Mouse (Mus musculus) mouse trophoblast stem cell (cell line): Measurements from ENCODE around the gene Gnai2.

Source experiments
- in situ Hi-C, 2 experiments: fragments of 300-500 bp; cut with MseI, MboI; formaldehyde crosslinking; loops; 2 replicates in 1 of 2; 3 replicates in 1 of 2; pipeline ENCODE4 v1.15.1; 2025

Gnai2 gene

DNA sequence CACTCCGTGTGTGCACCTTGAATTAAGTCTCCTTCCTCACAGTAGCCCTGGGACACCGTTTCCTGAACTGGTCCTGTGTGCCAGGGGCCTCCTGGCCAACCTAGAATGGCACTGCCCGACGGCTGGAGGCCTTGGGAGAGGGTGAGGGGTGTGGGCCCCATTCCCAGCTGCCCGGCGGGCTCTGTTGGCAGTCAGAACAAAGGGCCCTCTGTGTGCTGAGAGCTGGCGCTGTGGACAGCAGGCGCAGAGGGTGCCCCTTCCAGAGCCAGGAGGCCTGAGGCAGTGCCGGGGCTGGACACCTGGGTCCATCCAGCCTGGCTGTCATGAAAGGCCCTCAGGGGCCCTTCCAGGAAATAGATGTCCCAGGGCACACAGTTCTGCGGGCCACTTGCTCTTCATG, 24.4 kb upstream of the Gnai2 start:
- in situ Hi-C loops, result no loop called here

- in situ Hi-C loops, result no loop called here
Observed at GRCm38 (mm10) chr9:107658096-107658495, 22.9 kb upstream of the Gnai2 start.

DNA sequence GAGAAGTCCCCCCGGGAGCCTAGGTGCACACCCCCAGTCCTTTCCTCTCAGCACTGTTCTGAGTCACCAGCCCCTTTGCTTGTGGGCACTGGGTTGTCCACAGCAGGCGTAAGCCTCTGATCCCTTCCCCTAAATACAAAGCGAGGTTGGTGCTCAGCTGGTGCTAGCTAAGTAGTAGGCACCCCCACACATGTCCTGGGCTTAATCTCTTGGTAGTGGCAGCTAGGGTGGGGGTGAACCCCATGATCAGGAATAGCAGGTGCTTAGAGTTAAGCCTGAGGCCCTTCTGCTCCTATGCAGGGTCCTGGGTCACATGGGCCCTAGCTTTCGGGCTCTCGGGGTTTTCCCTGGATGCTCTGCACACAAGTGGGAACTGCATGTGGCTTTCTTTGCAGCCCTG, 22.0 kb upstream of the Gnai2 start:
- in situ Hi-C loops, result no loop called here

DNA sequence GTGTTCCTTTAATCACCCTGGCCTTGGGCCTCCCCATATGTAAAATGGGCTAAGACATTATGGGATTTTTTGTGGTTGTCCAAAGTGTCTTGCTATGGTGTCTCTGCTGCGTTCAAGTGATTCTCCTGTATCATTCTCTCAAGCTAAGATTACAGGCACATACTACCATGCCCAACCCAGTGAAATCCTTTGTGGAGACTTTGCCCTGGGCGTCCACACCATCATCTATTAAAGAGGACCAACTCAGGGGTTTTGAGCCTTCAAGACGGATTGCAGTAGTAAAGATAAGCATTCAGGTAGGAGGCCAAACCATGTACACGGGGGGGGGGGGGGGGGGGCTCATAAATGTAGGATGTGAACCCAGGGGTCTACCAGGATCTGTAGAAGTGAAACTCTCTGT, 19.4 kb upstream of the Gnai2 start:
- in situ Hi-C loops, result no loop called here

- in situ Hi-C loops, result no loop called here
Observed at GRCm38 (mm10) chr9:107653474-107653873, 18.3 kb upstream of the Gnai2 start.

DNA sequence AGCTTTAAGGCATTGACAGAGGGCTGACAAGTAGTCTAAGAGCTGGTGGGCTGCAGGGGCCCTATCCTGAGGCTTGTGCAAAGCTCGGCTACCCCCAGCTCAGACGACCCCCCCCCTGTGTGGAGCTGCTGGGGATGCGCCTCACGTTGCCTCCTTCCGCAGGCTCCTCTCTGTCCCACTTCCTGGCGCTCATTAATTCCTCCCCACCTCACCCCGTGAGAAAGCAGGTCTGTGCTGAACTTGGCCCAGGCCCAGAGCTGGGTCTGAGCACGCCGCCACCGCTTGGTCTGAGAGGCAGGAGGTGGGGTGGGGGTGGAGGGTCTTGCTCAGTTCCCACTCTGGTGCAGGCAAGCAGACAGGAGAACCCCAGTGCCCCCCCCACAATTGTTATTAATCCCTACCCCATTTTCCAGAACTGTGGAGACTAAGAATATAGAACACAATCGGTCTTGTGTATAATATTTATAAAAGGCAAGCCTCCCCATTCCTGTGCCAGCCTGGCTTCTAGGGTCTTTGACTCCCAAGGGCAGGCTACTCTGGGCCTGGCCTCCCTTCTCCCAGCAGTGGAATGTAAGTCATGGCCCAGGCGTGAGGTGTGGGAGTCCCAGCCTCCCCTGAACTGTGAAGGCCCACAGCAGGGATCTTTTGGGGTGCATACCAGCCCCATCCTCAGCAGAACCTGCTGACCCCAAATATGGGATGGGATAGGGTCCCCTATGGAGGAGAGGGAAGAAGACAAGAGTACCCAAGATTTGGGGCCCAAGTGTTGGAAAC, 15.7 kb upstream of the Gnai2 start:
- in situ Hi-C loops, result no loop called here

DNA sequence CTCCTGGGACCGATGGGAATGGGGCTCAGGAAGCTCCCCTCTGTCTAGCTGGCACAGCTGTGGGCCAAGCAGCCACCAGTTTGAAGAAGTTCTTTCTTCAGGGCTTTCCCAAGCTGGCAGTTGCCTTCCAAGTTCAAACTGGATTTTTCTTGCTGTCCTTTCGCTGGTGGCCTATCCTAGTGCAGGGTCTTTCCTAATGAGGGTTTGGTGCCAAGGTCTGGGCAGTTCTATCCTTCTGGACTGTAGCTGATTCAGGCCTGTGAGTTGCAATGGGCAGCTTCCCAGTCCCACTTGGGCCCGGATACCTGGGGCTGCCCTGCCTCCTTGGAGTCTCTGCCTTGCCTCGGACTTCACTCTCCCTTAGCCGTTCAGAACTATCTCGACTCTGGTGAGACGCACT, 15.1 kb upstream of the Gnai2 start:
- in situ Hi-C loops, result no loop called here

- in situ Hi-C loops, result no loop called here
Observed at GRCm38 (mm10) chr9:107648767-107649166, 13.6 kb upstream of the Gnai2 start.

GRCm38 (mm10) chr9:107646975-107647374, 11.8 kb upstream of the Gnai2 start:
- in situ Hi-C loops, result no loop called here

- in situ Hi-C loops, result no loop called here
Observed at GRCm38 (mm10) chr9:107645577-107645976, 10.4 kb upstream of the Gnai2 start.

GRCm38 (mm10) chr9:107645153-107645510, 10.0 kb upstream of the Gnai2 start:
- in situ Hi-C loops, result no loop called here

GRCm38 (mm10) chr9:107644495-107645152, 9.5 kb upstream of the Gnai2 start:
- in situ Hi-C loops, result loop anchor here in 1 of 2 experiments (5.0 kb wide), 1 partner anchor 33 kb away; the partner anchor contains the start of gene Gnat1

DNA sequence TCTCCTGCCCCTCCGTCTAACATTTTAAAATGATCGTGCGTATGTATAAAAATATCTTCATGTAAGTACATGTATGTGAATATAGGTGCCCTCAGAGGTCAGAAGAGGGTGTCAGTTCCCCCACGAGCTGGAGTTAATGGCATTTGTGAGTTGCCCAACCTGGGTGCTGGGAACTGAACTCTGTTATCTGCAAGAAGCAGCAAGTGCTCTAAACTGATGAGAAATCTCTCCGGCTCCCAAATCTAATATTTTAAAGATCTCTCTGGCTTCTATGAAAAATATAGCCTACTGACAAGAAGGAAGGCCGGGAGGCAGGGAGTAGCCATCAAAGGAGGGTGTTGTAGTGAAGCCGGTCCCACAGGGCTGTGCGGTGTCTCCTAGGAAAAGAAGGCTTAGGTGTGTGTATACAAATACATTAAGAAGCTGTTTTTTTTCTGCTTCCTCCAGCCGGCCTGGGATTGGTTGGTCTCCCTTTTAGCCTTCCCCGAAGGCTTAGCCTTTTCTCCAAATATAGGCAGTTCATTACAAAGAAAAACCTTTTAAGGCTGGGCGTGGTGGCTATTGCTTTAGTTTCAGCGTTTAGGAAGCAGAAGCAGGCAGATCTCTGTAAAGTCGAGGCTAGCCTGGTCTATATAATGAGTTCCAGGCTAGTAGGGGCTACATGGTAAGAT, 8.5 kb upstream of the Gnai2 start:
- in situ Hi-C loops, result loop anchor here in 1 of 2 experiments (5.0 kb wide), 1 partner anchor 34 kb away; the partner anchor contains the start of gene Gnat1

- in situ Hi-C loops, result loop anchor here in 1 of 2 experiments (5.0 kb wide), 1 partner anchor 36 kb away; the partner anchor contains the start of gene Gnat1
Observed at GRCm38 (mm10) chr9:107641666-107642065, 6.5 kb upstream of the Gnai2 start.

GRCm38 (mm10) chr9:107640257-107640772, 5.1 kb upstream of the Gnai2 start:
- in situ Hi-C loops, result loop anchor here in 1 of 2 experiments (5.0 kb wide), 1 partner anchor 37 kb away; the partner anchor contains the start of gene Gnat1

DNA sequence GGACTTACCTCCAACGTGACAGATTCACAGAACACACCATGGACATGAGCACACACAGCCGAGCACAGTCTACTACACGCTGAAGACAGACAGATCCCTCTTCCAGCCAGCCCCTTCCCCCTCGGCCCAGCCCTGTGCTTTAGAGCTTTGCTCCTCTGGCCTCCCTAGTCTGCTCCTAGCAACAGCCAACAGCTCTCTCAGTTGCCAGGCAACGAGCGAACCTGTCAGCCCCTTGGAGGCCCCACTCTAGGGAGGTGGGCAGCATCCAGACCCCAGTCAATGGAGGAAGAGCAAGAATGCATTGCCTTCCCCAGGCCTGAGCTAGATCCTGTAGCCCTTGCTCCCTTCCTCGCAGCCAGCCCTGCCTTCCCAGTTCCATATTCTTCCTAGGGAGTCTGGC, 1.9 kb upstream of the Gnai2 start:
- in situ Hi-C loops, result no loop called here

- in situ Hi-C loops, result no loop called here
Observed at GRCm38 (mm10) chr9:107634406-107635278, 525 bp downstream of the Gnai2 start.

DNA sequence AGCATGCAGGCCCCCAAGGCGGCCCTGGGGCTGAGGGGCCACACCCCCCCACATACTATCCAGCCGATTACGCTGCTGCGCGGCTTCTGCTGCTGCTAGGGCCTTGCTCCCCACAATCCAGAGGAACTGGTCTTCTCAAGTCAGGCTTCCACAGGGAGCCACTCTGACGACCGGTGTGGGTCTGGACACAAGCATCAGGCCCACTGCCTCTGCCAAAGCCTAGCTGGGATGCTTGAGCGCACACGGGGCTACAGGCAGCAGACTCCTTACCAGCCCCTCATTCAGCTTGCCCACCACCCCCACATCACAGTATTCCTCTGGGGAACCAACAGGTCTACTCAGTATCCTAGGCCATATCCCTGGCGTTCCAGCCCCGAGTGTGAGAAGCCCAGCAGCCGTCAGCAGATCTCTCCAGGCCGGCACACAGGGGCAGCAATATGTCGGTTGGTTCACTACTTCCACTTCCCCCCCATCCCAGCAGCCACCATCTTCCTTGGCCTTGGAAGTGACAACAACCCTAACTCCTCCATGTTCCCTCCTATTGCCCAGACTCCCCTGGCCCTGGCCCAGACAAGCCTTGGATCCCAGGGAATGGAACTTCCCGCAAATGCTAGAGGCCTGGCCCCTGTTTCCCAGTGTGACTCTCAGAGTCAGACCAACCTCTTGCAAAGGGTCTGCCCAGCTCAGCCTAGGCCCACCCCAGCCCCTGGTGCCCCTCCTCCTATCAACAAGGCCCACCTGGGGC, 1.3 kb downstream of the Gnai2 start:
- in situ Hi-C loops, result no loop called here

DNA sequence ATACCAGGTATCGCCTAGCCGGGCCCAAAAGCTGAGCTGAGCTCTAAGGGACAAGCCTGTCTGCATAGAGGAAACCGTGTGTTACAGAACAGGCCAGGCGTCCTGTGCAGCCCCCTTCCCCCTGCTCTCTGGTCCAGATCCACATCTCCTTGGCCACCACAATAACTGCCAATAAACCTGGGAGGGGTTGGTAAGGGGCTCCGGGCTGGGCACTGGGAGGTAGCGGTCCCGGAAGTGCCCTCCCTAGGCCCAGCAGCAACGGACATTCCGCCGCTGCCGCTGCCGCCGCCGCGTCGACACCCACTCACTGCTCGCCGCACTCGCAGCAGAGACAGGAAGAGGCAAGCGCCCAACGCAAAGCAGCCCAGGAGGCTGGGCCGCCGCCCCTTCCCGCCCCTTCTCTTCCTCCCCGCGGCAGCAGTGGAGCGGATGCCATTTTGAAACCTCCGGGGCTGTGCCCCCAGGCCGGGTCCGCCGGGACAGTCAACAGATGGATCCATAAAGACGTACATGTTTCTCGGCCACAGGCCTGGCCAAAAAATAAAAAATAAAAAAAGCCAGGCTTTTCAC, 2.0 kb downstream of the Gnai2 start:
- in situ Hi-C loops, result no loop called here

DNA sequence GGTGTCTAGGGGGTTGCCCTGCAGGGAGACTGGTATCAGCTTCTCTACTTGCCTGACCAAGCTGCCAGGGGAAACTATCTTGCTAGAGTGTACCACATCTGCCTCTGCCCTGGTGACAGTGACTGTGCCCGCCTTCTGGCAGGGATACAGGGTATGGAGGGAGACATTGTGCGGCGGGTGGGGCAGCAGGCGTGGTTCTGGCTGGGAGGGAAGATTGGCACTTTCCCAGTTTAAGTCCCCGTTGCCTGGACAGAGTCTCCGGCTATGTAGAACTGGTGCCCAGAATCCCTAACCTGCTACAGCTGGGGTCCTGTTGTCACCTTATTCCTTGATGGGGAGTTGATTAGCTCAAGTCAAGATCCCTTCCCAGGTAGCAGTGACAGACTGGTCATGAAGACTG, 2.7 kb downstream of the Gnai2 start:
- in situ Hi-C loops, result no loop called here
